Mouse (Mus musculus) neural tube, embryonic 14.5 days (tissue): Measurements from ENCODE around the gene Hax1. TPM values are rescaled to one million over a fixed set of nuclear protein-coding genes. Genes with fewer than 3 reads are reported as not detected.

Experiments used
- ATAC-seq: fragments of 200-750 bp; cut with Nextera tagmentation; 2 replicates; pipeline ENCODE4 v1.8.0; 2017; ENCODE audit warnings: low read depth, mild to moderate bottlenecking, moderate TSS enrichment, moderate library complexity
- H3K27ac ChIP-seq: fragments of 300-500 bp; sonication (generic); 2 replicates; pipeline ENCODE4 v1.5.1; 2014; ENCODE audit warnings: low read depth, mild to moderate bottlenecking, control low read depth, low read length, moderate library complexity, mixed read lengths
- H3K27me3 ChIP-seq: fragments of 300-500 bp; sonication (generic); 2 replicates; pipeline ENCODE4 v1.6.1; 2014; ENCODE audit warnings: low read length; ENCODE audit not compliant: control insufficient read depth, insufficient read depth
- H3K36me3 ChIP-seq: fragments of 300-500 bp; sonication (generic); 2 replicates; pipeline ENCODE4 v1.6.1; 2014; ENCODE audit warnings: low read length, mixed read lengths; ENCODE audit not compliant: control insufficient read depth, insufficient read depth
- H3K4me1 ChIP-seq: fragments of 300-500 bp; sonication (generic); 2 replicates; pipeline ENCODE4 v1.6.1; 2014; ENCODE audit warnings: low read length; ENCODE audit not compliant: control insufficient read depth, insufficient read depth
- H3K4me2 ChIP-seq: fragments of 300-500 bp; sonication (generic); 2 replicates; pipeline ENCODE4 v1.6.1; 2014; ENCODE audit warnings: mild to moderate bottlenecking, low read depth, low read length, control low read depth
- H3K4me3 ChIP-seq: fragments of 300-500 bp; sonication (generic); 2 replicates; pipeline ENCODE4 v1.5.1; 2014; ENCODE audit warnings: low read depth, low read length, control low read depth, mixed read lengths
- H3K9ac ChIP-seq: fragments of 300-500 bp; sonication (generic); replicated peaks from 2 replicates; pipeline ENCODE4 v1.6.1; 2014; ENCODE audit warnings: low read depth, mild to moderate bottlenecking, control low read depth, low read length, mixed read lengths
- H3K9me3 ChIP-seq: fragments of 300-500 bp; sonication (generic); 2 replicates; pipeline ENCODE4 v1.6.1; 2016; ENCODE audit warnings: low read length; ENCODE audit not compliant: control insufficient read depth
- WGBS: fragments of 180-500 bp; shearing (Covaris S2); extraction: QIAGEN DNeasy Blood & Tissue Kit; methylation state at CpG from one replicate; pipeline ENCODE4 v1.1.7; 2014; 5-methylcytosine and 5-hydroxymethylcytosine counted together
- microRNA-seq: library from miRNA; unstranded; fragments of <30 nt; microRNA quantifications from one replicate; pipeline ENCODE4, GENCODE M21; 2016
- polyA plus RNA-seq: library from polyadenylated mRNA; unstranded; fragments of >200 nt; fragmentation: Nextera tagmentation; extraction: Ambion mirVana; gene quantifications from 2 replicates; pipeline ENCODE4 v1.2.1, GENCODE M21; 2014

Gene Hax1
- polyA plus RNA-seq, 1 experiment from 2014 or later = 110 TPM

DNA sequence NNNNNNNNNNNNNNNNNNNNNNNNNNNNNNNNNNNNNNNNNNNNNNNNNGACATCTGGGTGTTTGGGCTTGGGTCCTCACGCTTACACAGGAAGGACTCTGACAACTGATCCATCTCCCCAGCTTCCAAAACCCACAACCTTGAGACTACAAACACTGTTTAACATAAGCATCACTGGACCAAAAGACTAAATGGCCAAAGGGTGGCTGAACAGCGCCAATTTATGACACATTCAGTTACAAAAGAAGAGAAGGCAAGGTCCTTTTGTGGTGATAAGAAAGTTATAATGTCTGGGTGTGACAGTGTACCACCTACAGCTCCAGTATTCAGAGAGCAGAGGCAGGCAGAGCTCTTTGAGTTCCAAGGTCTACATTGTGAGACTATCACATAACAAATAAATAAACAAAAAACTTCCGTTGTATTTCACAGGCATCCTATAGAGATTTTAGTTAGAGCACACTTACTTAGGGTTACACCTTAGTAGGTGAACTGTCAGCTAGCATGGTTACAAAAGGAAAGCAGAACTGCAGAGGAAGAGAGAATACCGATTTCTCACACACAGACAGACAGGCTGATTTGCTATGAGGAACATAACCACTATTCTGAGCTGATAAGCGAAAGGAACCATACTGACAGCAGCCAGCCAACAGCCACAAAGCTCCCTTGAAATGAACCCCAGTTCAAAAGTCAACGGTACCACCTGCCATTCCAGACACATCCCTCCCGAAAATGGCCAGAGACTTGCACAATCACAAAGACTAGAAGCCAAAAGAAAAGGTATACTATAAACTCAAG lies 42.2 kb downstream of the Hax1 start:
- Histone ChIP-seq H3K9ac (no peak overlapping the region), H3K4me1 (peaks cover 23% of the 10 kb centered on the region), H3K9me3 (no peaks in the 10 kb centered on the region), H3K4me2 (no peak overlapping the region), H3K36me3 (peaks cover 57% of the 10 kb centered on the region), H3K27ac (no peak overlapping the region), H3K27me3 (no peaks in the 10 kb centered on the region), H3K4me3 (no peak overlapping the region)
- ATAC-seq = no peak
- 96% methylated on average over 7 of the region's 7 CpGs for WGBS

DNA sequence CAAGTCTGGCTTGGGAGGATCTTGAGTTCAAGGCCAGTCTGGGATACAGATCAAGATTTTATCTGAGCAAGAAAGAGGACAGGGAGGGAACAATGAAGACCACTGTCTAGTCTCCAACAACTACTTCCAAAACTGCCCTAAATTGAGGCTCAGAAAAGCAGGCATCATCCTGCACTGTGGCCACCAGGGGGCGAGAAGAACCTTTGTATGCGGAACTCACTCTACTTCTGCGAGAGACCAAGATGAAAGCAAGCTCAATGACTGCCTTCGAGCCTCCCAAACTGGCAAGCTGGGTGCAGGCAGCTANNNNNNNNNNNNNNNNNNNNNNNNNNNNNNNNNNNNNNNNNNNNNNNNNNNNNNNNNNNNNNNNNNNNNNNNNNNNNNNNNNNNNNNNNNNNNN lies 45.2 kb downstream of the Hax1 start:
- 2% methylated on average over 4 of the region's 4 CpGs for WGBS

DNA sequence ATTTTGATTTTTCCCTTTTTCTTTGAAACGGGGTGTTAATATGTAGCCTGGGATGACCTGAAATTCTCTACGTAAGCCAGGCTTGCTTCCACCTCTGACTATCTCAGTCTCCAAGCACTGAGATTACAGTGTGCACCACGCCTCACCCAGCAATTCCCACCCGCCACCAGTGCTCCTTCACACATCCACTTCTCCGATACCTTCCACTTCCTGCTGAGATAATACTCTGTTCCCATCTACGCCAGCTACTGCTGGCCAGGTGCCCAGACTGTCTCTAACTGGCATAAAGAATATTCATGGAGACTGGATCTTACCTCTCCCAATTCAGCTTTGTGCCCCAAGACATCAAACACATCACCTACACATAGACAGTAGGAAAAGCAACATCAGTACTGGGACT lies 49.9 kb downstream of the Hax1 start:
- no peak for ATAC-seq
- 89% methylated on average over 6 of the region's 6 CpGs for WGBS
- no peak overlapping the region for H3K27ac ChIP-seq

More for the DNA sequence above, 45.2 kb downstream of the Hax1 start:
- no peak overlapping the region for H3K4me3 ChIP-seq
- ATAC-seq = peak; percentile 56; the same call in 1 of the 2 replicates
- H3K36me3 ChIP-seq = peaks cover 81% of the 10 kb centered on the region
- H3K9me3 ChIP-seq = no peaks in the 10 kb centered on the region
- H3K4me2 ChIP-seq = no peak overlapping the region
- no peaks in the 10 kb centered on the region for H3K27me3 ChIP-seq
- no peak overlapping the region for H3K27ac ChIP-seq
- no peaks in the 10 kb centered on the region for H3K4me1 ChIP-seq
- H3K9ac ChIP-seq = no peak overlapping the region

DNA sequence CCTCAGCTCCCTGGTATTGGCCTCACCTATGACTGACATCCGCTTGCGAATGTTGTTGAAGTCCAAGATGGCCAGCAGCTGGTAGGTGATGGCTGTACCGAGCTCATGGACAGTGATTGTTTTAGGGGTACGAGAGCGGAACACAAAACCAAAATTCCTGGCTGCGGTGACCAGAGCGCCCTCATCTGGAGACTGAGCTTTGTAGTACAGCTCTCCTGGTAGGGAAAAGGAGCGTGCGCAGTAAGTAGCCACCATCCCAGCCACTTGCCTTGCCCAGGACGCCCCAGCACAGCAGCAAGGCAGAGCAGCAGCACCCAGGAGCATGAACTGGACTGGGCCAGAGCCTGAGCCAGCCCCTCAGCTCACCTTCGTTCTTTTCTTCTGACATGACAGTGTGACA lies 50.6 kb downstream of the Hax1 start:
- Histone ChIP-seq H3K36me3 (peaks cover 89% of the 10 kb centered on the region), H3K9ac (no peak overlapping the region), H3K4me1 (no peaks in the 10 kb centered on the region), H3K27me3 (no peaks in the 10 kb centered on the region), H3K4me3 (no peak overlapping the region), H3K27ac (no peak overlapping the region), H3K9me3 (no peaks in the 10 kb centered on the region), H3K4me2 (no peak overlapping the region)
- ATAC-seq = no peak
- 85% methylated on average over 11 of the region's 11 CpGs for WGBS

More for the DNA sequence above, 49.9 kb downstream of the Hax1 start:
- no peaks in the 10 kb centered on the region for H3K27me3 ChIP-seq
- H3K9me3 ChIP-seq = no peaks in the 10 kb centered on the region
- H3K36me3 ChIP-seq = peaks cover 83% of the 10 kb centered on the region
- no peak overlapping the region for H3K4me2 ChIP-seq
- H3K4me3 ChIP-seq = no peak overlapping the region
- no peak overlapping the region for H3K9ac ChIP-seq
- H3K4me1 ChIP-seq = no peaks in the 10 kb centered on the region

Small RNA genes within 50 kb of the gene (microRNA-seq; reads per million reads assigned to microRNA genes)
- gene Mir7669 = not detected

Other genes with a start within 250 kb of the Hax1 start
- 24.5 and 29.9 TPM in 2 replicates for gene Chrnb2, start 234.1 kb downstream of the Hax1 start, polyA plus RNA-seq
- gene Ube2q1, start 225.2 kb downstream of the Hax1 start, polyA plus RNA-seq = 19.6 and 22.2 TPM in 2 replicates
- 0.91 and 2.4 TPM in 2 replicates for gene She, start 167.4 kb downstream of the Hax1 start, polyA plus RNA-seq
- gene Il6ra, start 85.6 kb downstream of the Hax1 start, polyA plus RNA-seq = 0.36 and 0.50 TPM in 2 replicates
- 14.8 and 18.0 TPM in 2 replicates for gene Atp8b2, start 35.3 kb downstream of the Hax1 start, polyA plus RNA-seq
- 219 and 232 TPM in 2 replicates for gene 4933434E20Rik, start 52.9 kb upstream of the Hax1 start, polyA plus RNA-seq
- 163 and 171 TPM in 2 replicates for gene Ubap2l, start 53.8 kb upstream of the Hax1 start, polyA plus RNA-seq
- 281 and 342 TPM in 2 replicates for gene Tpm3, start 73.9 kb upstream of the Hax1 start, polyA plus RNA-seq
- gene Nup210l, start 105.4 kb upstream of the Hax1 start, polyA plus RNA-seq = 0.35 and 0.52 TPM in 2 replicates
- gene Rps27, start 214.9 kb upstream of the Hax1 start, polyA plus RNA-seq = 896 and 936 TPM in 2 replicates
- 8.0 and 12.4 TPM in 2 replicates for gene Rab13, start 214.9 kb upstream of the Hax1 start, polyA plus RNA-seq
- gene Jtb, start 232.8 kb upstream of the Hax1 start, polyA plus RNA-seq = 98.9 and 102 TPM in 2 replicates
- 1.3 and 2.4 TPM in 2 replicates for gene Creb3l4, start 244.7 kb upstream of the Hax1 start, polyA plus RNA-seq
- gene Slc39a1, start 249.4 kb upstream of the Hax1 start, polyA plus RNA-seq = 41.2 and 46.0 TPM in 2 replicates